Mouse (Mus musculus): ENCODE data around the gene Dmac1.

GRCm38 (mm10) chr4:75292315-75292714 lies 14.2 kb upstream of the Dmac1 start:
- TF ChIP-seq CTCF (IDR thresholded peaks at IDR 0.05; ENCODE audit: borderline replicate concordance, control insufficient read depth, extremely low read depth, insufficient read depth, low read length, poor library complexity): no peak
- no peak for TF ChIP-seq POLR2A (IDR thresholded peaks at IDR 0.05; ENCODE audit: control insufficient read depth, extremely low read depth, insufficient read depth, low read length, poor library complexity)

Measured in thymus, adult 2 months (tissue).